Mouse (Mus musculus): ENCODE measurements around the gene Sdf2. TPM values are rescaled to one million over a fixed set of nuclear protein-coding genes. Genes with fewer than 3 reads are reported as not detected.

The Sdf2 gene
- polyA plus RNA-seq, 1 experiment from 2014 or later: 29.6 TPM

DNA sequence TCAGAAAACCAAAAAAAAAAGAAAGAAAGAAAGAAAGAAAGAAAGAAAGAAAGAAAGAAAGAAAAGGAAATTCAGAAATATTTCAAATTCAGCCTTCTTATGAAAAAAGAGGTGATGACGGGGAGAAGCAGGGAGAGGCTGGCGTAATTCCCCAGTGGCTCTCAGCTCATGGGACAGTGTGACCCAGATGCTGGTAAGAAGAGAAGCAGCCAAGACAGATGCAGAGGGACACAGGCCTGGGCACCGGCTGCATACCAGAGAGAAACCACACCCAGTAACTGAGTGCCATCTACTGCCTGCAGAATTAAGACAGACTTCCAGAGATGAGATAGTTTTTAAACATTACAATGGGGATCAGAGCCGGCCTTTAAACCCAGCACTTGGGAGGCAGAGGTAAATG, 22.0 kb upstream of the Sdf2 start:
- no peak overlapping the region for H3K9ac ChIP-seq
- no peaks in the 10 kb centered on the region for H3K9me3 ChIP-seq (replicated peaks)
- ATAC-seq (ENCODE audit: low read depth): no peak
- H3K27ac ChIP-seq: no peak overlapping the region
- H3K4me3 ChIP-seq (replicated peaks): no peak overlapping the region
- no peaks in the 10 kb centered on the region for H3K27me3 ChIP-seq
- 80% methylated on average over 4 of the region's 4 CpGs for WGBS (ENCODE audit: insufficient replicate concordance)
- no peak overlapping the region for H3K4me2 ChIP-seq
- H3K36me3 ChIP-seq: peaks cover 98% of the 10 kb centered on the region
- no peak for DNase-seq
- H3K4me1 ChIP-seq (replicated peaks): no peaks in the 10 kb centered on the region

DNA sequence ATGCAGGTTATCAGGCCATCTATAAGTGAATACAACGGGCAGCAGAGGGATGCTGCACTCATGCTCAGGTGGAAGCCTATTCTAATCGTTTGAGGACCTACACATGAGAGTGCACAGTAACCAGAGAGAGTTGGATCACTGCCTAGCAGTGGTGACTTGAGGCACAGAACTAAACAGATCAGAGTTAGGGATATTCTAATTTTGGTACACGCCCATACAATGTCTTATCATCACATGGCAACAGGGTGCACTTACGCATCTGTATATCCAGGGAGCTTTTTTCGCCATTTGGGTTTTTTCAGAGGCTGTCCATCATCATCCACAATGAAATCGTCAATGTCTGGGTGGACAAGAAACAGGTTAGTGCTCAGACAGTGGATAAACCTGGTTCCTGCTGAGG, 14.0 kb upstream of the Sdf2 start:
- 72% methylated on average over 6 of the region's 6 CpGs for whole genome bisulfite sequencing (ENCODE audit: insufficient replicate concordance)

DNA sequence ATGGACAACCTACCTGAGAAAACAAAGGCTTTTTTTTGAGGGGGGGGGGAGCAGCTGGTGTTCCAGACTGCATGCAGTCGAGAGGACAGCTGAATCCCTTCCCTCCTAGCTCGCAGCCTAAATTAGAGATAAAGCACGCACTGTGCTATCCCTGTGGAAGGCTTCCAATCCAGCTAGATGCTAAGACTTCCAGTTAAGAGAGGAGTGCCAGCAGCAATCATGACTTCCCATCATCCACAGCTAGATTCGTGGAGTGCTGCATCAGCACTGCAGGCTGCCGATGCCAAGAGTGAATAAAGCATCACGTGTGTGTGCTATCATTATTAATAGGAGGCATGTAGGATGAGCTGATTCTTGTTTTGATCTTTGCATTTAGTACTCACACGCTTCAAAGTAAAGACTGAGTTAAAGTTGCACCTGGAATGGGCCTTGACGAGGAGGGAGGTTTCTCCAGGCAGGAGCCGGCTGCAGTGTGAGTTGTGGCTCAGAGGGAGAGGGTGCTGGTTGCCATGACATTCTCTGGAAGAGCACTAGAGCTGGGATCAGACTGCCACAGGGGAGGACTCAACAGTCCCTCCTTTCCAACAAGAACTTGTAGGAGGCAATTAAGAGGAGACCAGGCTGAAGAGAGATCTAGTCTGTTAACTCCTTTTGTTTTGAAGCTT, 5.2 kb upstream of the Sdf2 start:
- Histone ChIP-seq H3K4me2 (no peak overlapping the region), H3K36me3 (peaks cover 33% of the 10 kb centered on the region), H3K9me3 (replicated peaks) (no peaks in the 10 kb centered on the region), H3K27ac (no peak overlapping the region), H3K27me3 (no peaks in the 10 kb centered on the region), H3K9ac (no peak overlapping the region), H3K4me1 (replicated peaks) (peaks cover 30% of the 10 kb centered on the region), H3K4me3 (replicated peaks) (no peak overlapping the region)
- 85% methylated on average over 9 of the region's 9 CpGs for WGBS (ENCODE audit: insufficient replicate concordance)
- ATAC-seq (ENCODE audit: low read depth): no peak
- no peak for DNase-seq

More for the DNA sequence above, 14.0 kb upstream of the Sdf2 start:
- Histone ChIP-seq H3K4me1 (replicated peaks) (peaks cover 7% of the 10 kb centered on the region), H3K4me3 (replicated peaks) (no peak overlapping the region), H3K9me3 (replicated peaks) (no peaks in the 10 kb centered on the region), H3K27ac (no peak overlapping the region), H3K27me3 (no peaks in the 10 kb centered on the region), H3K36me3 (peaks cover 84% of the 10 kb centered on the region), H3K9ac (no peak overlapping the region), H3K4me2 (no peak overlapping the region)
- ATAC-seq (ENCODE audit: low read depth) (no peak), DNase-seq (no peak)

DNA sequence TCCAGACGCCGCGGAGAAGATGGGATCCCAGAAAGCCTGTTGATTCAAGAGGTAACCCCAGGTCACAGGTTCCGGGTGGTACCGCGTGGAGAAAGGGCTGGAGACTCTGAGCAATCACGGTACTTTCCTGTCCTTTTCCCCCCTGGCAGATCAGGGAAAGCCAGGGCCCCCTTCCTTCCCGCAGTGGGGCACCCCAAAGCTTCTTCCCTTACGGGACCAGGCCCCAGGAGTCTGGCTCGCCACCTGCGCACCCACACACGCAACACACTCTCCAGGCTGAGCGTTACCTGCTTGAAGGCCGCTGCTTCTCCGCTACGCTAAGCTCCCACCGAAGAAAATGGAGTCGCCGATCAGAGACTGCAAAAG, 302 bp upstream of the Sdf2 start:
- Histone ChIP-seq H3K9me3 (replicated peaks) (no peaks in the 10 kb centered on the region), H3K4me3 (replicated peaks) (peak overlapping the region; percentile 88), H3K36me3 (peaks cover 8% of the 10 kb centered on the region), H3K4me1 (replicated peaks) (peaks cover 54% of the 10 kb centered on the region), H3K27me3 (no peaks in the 10 kb centered on the region), H3K4me2 (peak overlapping the region; percentile 80), H3K27ac (peak overlapping the region; percentile 95), H3K9ac (peak overlapping the region; percentile 90)
- ATAC-seq (ENCODE audit: low read depth) (peak; percentile 24), DNase-seq (no peak)
- WGBS (ENCODE audit: insufficient replicate concordance): under 1% methylated on average over 19 of the region's 19 CpGs

DNA sequence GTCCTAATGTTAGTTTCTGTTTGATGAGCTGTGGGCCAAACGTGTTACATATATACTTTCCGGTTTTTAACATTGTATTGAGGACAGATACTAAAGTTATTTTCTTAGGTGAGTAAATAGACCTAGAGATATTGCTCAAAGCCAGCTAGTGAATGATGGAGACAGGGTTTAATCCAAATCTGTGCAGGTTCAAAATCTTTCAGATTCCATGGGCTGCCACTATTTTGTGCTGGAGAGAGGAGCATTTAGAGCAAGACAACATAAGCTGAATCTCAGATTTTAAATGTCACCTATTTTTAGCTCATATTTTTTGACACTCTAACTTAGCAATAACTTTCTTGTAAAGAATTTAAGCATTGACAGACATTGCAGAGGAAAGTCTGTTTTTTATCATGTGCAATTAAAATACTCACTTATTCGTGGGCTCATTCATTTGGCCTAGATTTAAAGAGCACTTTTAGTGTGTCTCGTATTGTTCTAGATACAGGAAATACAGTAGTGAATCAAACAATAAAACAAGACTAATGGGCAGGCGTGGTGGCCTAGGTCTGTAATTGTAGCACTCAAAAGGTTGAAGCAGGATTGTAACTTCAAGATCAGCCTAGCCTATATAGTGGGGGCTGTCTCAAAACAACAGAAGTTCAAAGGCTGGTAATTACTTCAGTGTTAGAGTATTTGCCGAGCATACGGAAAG, 919 bp downstream of the Sdf2 start:
- H3K4me1 ChIP-seq (replicated peaks): peaks cover 54% of the 10 kb centered on the region
- no peak for ATAC-seq (ENCODE audit: low read depth)
- 48% methylated on average over 7 of the region's 7 CpGs for WGBS (ENCODE audit: insufficient replicate concordance)

DNA sequence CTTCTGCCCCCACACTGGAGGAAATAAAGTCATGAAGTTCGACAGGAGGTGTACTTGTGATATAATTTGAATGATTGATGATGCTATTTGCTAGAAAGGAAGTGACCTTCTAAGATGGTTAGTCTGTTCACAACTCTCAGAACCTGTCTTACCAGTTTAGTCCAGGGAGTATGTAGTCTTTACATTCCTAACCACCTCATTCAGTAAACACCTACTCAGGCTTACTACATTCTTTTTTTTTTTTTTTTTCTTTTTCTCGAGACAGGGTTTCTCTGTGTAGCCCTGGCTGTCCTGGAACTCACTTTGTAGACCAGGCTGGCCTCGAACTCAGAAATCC, 1.4 kb downstream of the Sdf2 start:
- peak overlapping the region; percentile 88 for H3K4me3 ChIP-seq (replicated peaks)
- WGBS (ENCODE audit: insufficient replicate concordance): 53% methylated on average over 3 of the region's 3 CpGs
- H3K27me3 ChIP-seq: no peaks in the 10 kb centered on the region
- H3K9ac ChIP-seq: no peak overlapping the region
- ATAC-seq (ENCODE audit: low read depth) (no peak), DNase-seq (no peak)
- no peaks in the 10 kb centered on the region for H3K9me3 ChIP-seq (replicated peaks)
- peaks cover 12% of the 10 kb centered on the region for H3K36me3 ChIP-seq
- H3K27ac ChIP-seq: no peak overlapping the region
- peaks cover 50% of the 10 kb centered on the region for H3K4me1 ChIP-seq (replicated peaks)
- peak overlapping the region; percentile 80 for H3K4me2 ChIP-seq

More for the DNA sequence above, 919 bp downstream of the Sdf2 start:
- H3K4me3 ChIP-seq (replicated peaks): peak overlapping the region; percentile 88
- H3K4me2 ChIP-seq: peak overlapping the region; percentile 80
- H3K27ac ChIP-seq: peak overlapping the region; percentile 95
- peaks cover 7% of the 10 kb centered on the region; the same call in 1 of the 2 replicates for H3K36me3 ChIP-seq
- H3K9me3 ChIP-seq (replicated peaks): no peaks in the 10 kb centered on the region
- no peak for DNase-seq
- peak overlapping the region; percentile 90 for H3K9ac ChIP-seq
- no peaks in the 10 kb centered on the region for H3K27me3 ChIP-seq

DNA sequence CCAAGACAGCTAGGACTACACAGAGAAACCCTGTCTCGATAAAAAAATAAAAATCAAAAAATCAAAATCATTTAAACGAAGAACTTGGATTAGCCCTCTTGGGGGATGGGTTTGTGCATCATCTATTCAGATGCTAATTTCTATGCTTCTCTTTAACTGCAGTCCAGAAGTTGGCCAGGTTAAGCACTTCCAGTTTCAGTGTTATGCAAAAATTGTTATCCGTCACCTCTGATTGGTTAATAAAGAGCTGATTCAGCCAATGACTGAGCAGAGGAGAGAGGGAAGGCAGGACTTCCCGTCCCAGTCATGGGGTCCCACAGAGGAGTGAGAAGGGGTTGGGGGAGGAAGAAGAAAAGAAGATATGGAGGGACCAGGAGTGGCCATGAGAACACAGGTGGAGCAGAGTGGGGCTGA, 2.2 kb downstream of the Sdf2 start:
- Histone ChIP-seq H3K36me3 (peaks cover 19% of the 10 kb centered on the region), H3K4me3 (replicated peaks) (peak overlapping the region; percentile 30), H3K4me1 (replicated peaks) (peaks cover 48% of the 10 kb centered on the region), H3K27me3 (no peaks in the 10 kb centered on the region), H3K4me2 (peak overlapping the region; percentile 80), H3K9ac (peak overlapping the region; percentile 10; the same call in 1 of the 2 replicates), H3K9me3 (replicated peaks) (no peaks in the 10 kb centered on the region), H3K27ac (no peak overlapping the region; the same call in 1 of the 2 replicates)
- peak; percentile 44 for DNase-seq
- WGBS (ENCODE audit: insufficient replicate concordance): 44% methylated on average over 4 of the region's 4 CpGs
- ATAC-seq (ENCODE audit: low read depth): no peak

DNA sequence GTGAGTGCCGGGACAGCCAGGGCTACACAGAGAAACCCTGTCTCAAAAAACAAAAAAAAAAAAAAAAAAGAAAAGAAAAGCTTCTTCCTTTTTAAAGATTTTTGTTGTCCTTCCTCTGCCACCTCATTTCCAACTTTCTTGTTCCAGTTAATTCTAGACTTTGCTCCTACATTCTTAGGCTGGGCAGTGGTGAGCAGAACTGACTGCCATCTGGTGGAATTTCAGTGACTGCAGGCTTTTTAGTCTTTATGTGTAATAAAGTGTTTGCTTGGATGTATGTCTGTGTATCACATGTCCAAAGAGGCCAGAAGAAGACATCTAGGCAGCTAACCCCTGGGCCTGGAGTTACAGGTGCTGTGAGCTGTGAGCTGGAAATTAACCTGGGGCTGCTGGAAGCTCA, 11.1 kb downstream of the Sdf2 start:
- Histone ChIP-seq H3K4me3 (replicated peaks) (no peak overlapping the region), H3K9ac (no peak overlapping the region), H3K27ac (no peak overlapping the region), H3K4me2 (no peak overlapping the region), H3K9me3 (replicated peaks) (no peaks in the 10 kb centered on the region), H3K4me1 (replicated peaks) (0 out of 2 replicates have a peak, but pooled peaks cover 2% of the 10 kb centered on the region), H3K27me3 (no peaks in the 10 kb centered on the region), H3K36me3 (peaks cover 32% of the 10 kb centered on the region)
- 89% methylated on average over 1 of the region's 1 CpGs for WGBS (ENCODE audit: insufficient replicate concordance)
- DNase-seq: no peak
- no peak for ATAC-seq (ENCODE audit: low read depth)

DNA sequence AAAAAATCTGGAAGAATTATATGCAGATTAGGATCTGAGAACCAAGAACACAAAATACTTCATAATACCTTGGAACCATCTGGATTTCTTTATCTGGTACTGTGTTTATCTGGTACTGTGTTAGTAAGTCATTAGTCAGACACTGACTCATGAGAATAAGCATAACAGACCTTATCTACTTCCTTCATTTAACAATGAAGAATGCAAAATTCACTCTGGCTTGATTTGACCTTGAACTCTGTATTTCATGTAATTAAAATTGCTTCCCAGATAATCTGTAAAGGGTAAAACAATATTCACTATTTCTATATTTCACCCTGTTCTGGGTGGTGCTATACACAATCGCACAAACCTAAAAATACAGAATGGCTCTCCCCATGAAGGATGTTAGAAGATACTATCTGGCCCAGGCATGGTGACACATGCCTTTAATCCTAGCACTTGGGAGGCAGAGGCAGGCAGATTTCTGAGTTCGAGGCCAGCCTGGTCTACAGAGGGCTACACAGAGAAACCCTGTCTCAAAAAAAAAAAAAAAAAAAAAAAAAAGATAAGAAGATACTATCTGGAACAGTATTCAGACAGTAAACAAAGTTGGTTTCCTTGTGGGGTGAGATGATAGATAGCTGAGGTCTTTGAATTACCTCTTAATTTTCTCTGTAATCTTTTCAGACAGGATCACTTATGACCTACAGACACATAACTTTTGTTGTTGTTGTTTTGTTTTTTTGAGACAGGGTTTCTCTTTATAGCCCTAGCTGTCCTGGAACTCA, 15.1 kb downstream of the Sdf2 start:
- H3K9ac ChIP-seq: peak overlapping the region; percentile 55

DNA sequence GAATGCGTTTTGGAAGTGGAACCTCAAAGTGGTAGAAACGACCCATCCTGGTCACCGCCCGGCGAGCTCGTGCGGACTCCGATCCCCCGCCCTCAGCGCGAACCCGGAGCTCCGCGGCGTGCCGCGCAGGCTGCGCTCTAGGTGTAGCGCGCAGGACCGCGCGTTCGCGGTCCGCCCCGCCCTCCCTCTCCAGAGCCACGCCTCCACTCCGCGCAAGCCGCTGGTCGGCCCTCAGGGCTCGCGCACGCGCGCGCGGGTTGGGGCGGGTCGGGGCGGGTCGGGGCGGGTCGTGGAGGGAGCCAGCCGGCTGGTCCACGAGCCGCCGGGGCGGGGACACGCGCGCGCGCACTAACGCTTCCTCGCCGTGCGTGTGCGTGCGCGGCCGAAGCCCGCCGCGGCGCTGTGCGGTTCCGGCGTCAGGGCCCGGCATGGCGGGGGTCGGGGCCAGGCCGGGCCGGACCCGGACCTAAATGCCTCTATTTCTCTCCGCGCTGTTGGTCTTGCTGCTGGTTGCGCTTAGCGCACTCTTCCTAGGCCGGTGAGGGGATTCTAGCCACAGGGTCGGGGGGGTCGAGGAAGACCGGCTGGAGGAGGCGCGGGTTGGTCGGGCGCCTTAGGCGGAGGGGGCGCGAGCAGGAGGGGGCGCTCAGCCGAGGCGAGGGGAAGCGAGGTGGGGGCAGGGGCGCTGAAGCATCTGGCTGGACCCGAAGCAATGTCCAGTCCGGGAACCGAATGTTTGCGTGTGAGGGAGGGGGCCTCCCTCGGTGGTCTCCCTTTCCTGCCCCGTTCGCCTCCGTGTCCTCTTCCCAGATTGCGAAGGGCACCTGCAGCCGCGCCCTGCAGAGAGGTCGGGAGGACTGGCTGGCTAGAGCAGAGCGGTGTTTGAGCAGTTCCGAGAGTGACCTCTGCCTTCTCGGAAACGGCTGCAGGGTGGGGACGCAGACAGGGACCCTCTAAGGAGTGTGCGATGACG, 16.1 kb downstream of the Sdf2 start, which contains the start of gene 2610507B11Rik:
2610507B11Rik (plus strand) TSS at position 373 of the 973 bp plus-strand sequence.
- Histone ChIP-seq H3K4me3 (replicated peaks) (peak within 1 kb of the TSS; percentile 92), H3K27ac (peak within 1 kb of the TSS; percentile 84), H3K36me3 (peaks cover 33% of the 10 kb centered on the region), H3K4me2 (peak within 1 kb of the TSS; percentile 97), H3K27me3 (no peaks in the 10 kb centered on the region), H3K4me1 (replicated peaks) (peaks cover 25% of the 10 kb centered on the region), H3K9me3 (replicated peaks) (no peaks in the 10 kb centered on the region), H3K9ac (peak within 1 kb of the TSS; percentile 93)
- WGBS (ENCODE audit: insufficient replicate concordance): under 1% methylated on average over 110 of the region's 115 CpGs
- DNase-seq (peak; percentile 89), ATAC-seq (ENCODE audit: low read depth) (peak; percentile 98)

More for the DNA sequence above, 15.1 kb downstream of the Sdf2 start:
- DNase-seq: no peak
- no peaks in the 10 kb centered on the region for H3K9me3 ChIP-seq (replicated peaks)
- H3K4me1 ChIP-seq (replicated peaks): peaks cover 25% of the 10 kb centered on the region
- peaks cover 24% of the 10 kb centered on the region for H3K36me3 ChIP-seq
- peak overlapping the region; percentile 97 for H3K4me2 ChIP-seq
- ATAC-seq (ENCODE audit: low read depth): no peak
- no peaks in the 10 kb centered on the region for H3K27me3 ChIP-seq
- H3K27ac ChIP-seq: no peak overlapping the region
- 87% methylated on average over 2 of the region's 2 CpGs for WGBS (ENCODE audit: insufficient replicate concordance)
- H3K4me3 ChIP-seq (replicated peaks): peak overlapping the region; percentile 92

Data from liver, embryonic 13.5 days (tissue).